In genomic region chr8:94901031-94901430, GRCm38 (mm10) we compare ENCODE assay signal across 10 mouse cellular contexts. TPM values are rescaled to one million over a fixed set of nuclear protein-coding genes. Genes with fewer than 3 reads are reported as not detected.
DNase-seq lines count a peak whose midpoint lies in the region; ATAC-seq lines count a peak whose summit lies in the region.
"Had no signal": no experiment of that assay in that cellular context is flagged by ENCODE, and none has a peak within 500 bp of the region (broad histone marks: within the 10 kb centered on the region; RNA-seq: fewer than 3 reads in every experiment).

No protein-coding gene starts in this region.

- peaks cover 31% of the 10 kb centered on the region for H3K36me3 ChIP-seq in kidney, embryonic 15.5 days
- H3K36me3 ChIP-seq in liver, embryonic 15.5 days (replicated peaks) = no peaks in the 10 kb centered on the region

- no peak overlapping the region for H3K4me3 ChIP-seq in kidney, embryonic 15.5 days (replicated peaks)
- 0 out of 2 replicates have a peak overlapping the region, but pooled peaks have one; percentile 4 for H3K4me3 ChIP-seq in liver, embryonic 15.5 days (replicated peaks)

- no peaks in the 10 kb centered on the region for H3K27me3 ChIP-seq in kidney, embryonic 15.5 days
- H3K27me3 ChIP-seq in liver, embryonic 15.5 days = no peaks in the 10 kb centered on the region
- H3K27me3 ChIP-seq: Patski had no signal

- no peak for DNase-seq in kidney, adult 8-10 months
- peak; percentile 61 for DNase-seq in embryo, embryonic 10.5 days (ENCODE audit: low spot score)
- peak; percentile 32 to 48 for DNase-seq in heart, postnatal 10 days
- no peak for DNase-seq in cerebellum, adult 11 months
- no peak for DNase-seq in layer of hippocampus, postnatal 25 days (ENCODE audit: extremely low spot score in 1 of 2, low spot score in 1 of 2)
- DNase-seq: forebrain, postnatal 0 days had no signal

- peak overlapping the region; percentile 74 for H3K27ac ChIP-seq in kidney, embryonic 15.5 days
- peak overlapping the region; percentile 97 for H3K27ac ChIP-seq in liver, embryonic 15.5 days (replicated peaks)

- peak overlapping the region; percentile 28 for H3K4me2 ChIP-seq in kidney, embryonic 15.5 days
- H3K4me2 ChIP-seq in liver, embryonic 15.5 days = peak overlapping the region; percentile 74

- no peak overlapping the region for H3K9ac ChIP-seq in kidney, embryonic 15.5 days
- H3K9ac ChIP-seq in liver, embryonic 15.5 days = peak overlapping the region; percentile 10
- H3K9ac ChIP-seq: forebrain, postnatal 0 days had no signal

- peaks cover 65% of the 10 kb centered on the region for H3K4me1 ChIP-seq in kidney, embryonic 15.5 days
- peaks cover 61% of the 10 kb centered on the region for H3K4me1 ChIP-seq in liver, embryonic 15.5 days (replicated peaks)

- no peak for ATAC-seq in kidney, embryonic 15.5 days (replicated peaks; ENCODE audit: low FRiP score)
- ATAC-seq in liver, embryonic 15.5 days (ENCODE audit: insufficient read depth) = no peak
- ATAC-seq: forebrain, postnatal 0 days; inflammation-experienced regulatory T-cells, adult 6 months; Patski had no signal

- no peaks in the 10 kb centered on the region for H3K9me3 ChIP-seq in kidney, embryonic 15.5 days (replicated peaks)
- H3K9me3 ChIP-seq in liver, embryonic 15.5 days (replicated peaks) = no peaks in the 10 kb centered on the region

- intact Hi-C loops in heart, postnatal 10 days (cut with DNase I) = no loop called here

- 16% methylated on average over 5 of the region's 5 CpGs for WGBS in kidney, embryonic 15.5 days
- 28% methylated on average over 5 of the region's 5 CpGs for WGBS in liver, embryonic 15.5 days (ENCODE audit: insufficient replicate concordance)

RNA-seq across cellular contexts. Expression of gene Ccdc102a, which starts 16.9 kb away (rescaled TPM):
- polyA plus RNA-seq in kidney, embryonic 15.5 days (2015; fragmentation: Nextera tagmentation; extraction: Ambion mirVana) = 21.6 and 24.1 TPM in 2 replicates
- total RNA-seq in heart, postnatal 10 days (2021) = 10 to 100 TPM; 15.3 to 16.0 TPM
- 2.3 TPM in 2 replicates for polyA plus RNA-seq in liver, embryonic 15.5 days (2015; fragmentation: Nextera tagmentation; extraction: Ambion mirVana)
- total RNA-seq in layer of hippocampus, postnatal 25 days (2021) = 1 to 10 TPM; 2.0 to 2.3 TPM

RNA-seq across cellular contexts. Expression of gene Adgrg5, which starts 22.5 kb away (rescaled TPM):
- 0.05 and 0.13 TPM in 2 replicates for polyA plus RNA-seq in kidney, embryonic 15.5 days (2015; fragmentation: Nextera tagmentation; extraction: Ambion mirVana)
- under 1 TPM; 0.31 to 0.42 TPM for total RNA-seq in heart, postnatal 10 days (2021)
- polyA plus RNA-seq in liver, embryonic 15.5 days (2015; fragmentation: Nextera tagmentation; extraction: Ambion mirVana) = 0.25 TPM in 2 replicates
- under 1 TPM in 1 of 2 experiments, not detected in 1; 0.87 TPM for total RNA-seq in layer of hippocampus, postnatal 25 days (2021)
- polyA plus RNA-seq: Patski had no signal

RNA-seq across cellular contexts. Expression of gene Dok4, which starts 24.9 kb away (rescaled TPM):
- 27.0 and 32.8 TPM in 2 replicates for polyA plus RNA-seq in kidney, embryonic 15.5 days (2015; fragmentation: Nextera tagmentation; extraction: Ambion mirVana)
- 10 to 100 TPM; 34.2 to 44.2 TPM for total RNA-seq in heart, postnatal 10 days (2021)
- polyA plus RNA-seq in liver, embryonic 15.5 days (2015; fragmentation: Nextera tagmentation; extraction: Ambion mirVana) = 11.0 and 12.9 TPM in 2 replicates
- total RNA-seq in layer of hippocampus, postnatal 25 days (2021) = 10 to 100 TPM; 31.2 to 32.7 TPM

RNA-seq across cellular contexts. Expression of gene Polr2c, which starts 43.8 kb away (rescaled TPM):
- polyA plus RNA-seq in kidney, embryonic 15.5 days (2015; fragmentation: Nextera tagmentation; extraction: Ambion mirVana) = 155 and 157 TPM in 2 replicates
- 10 to 100 TPM; 61.5 to 63.6 TPM for total RNA-seq in heart, postnatal 10 days (2021)
- polyA plus RNA-seq in liver, embryonic 15.5 days (2015; fragmentation: Nextera tagmentation; extraction: Ambion mirVana) = 70.5 and 74.1 TPM in 2 replicates
- total RNA-seq in layer of hippocampus, postnatal 25 days (2021) = 10 to 100 TPM; 65.6 to 67.4 TPM

Comparison
In these comparisons a context has a peak if more than half of its experiments do, and no peak if none do; other contexts are left out.
1. DNase-seq: peak in embryo, embryonic 10.5 days (single experiment) and heart, postnatal 10 days (2 of 2); none in kidney, adult 8-10 months (0 of 2), cerebellum, adult 11 months (single experiment) and layer of hippocampus, postnatal 25 days (0 of 2).
2. RNA of gene Ccdc102a, which starts 16.9 kb away (total RNA-seq): 15.3 to 16.0 TPM in heart, postnatal 10 days; 2.0 to 2.3 TPM in layer of hippocampus, postnatal 25 days; every median in the first group is over 4 times any median in the second.